Mouse (Mus musculus) A20 (cell line): ENCODE data around the gene Mydgf.

Experiments used
- DNase-seq: peaks from one replicate; pipeline ENCODE4 v3.0.0-alpha.2; 2011; ENCODE audit warnings: low read depth, low spot score

Gene Mydgf

DNA sequence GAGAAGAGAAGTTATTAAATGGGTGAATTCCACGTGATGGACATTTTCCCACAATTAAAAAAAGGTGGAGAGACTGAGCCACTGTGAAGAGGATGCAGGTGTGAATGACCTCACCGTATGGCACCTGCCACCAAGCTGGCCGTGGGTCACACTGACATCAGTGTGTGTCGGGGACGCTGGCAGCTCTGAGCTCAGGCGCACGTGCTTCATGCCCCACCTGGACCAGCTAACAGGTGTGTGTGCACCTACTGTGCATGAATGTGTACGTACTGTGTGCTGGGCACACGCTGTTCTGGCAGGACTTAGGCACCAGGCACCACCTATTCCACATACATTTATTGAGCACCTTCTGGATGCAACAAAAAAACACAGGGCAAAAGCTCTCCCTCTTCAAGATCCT, 39.2 kb downstream of the Mydgf start:
- no peak for DNase-seq

DNA sequence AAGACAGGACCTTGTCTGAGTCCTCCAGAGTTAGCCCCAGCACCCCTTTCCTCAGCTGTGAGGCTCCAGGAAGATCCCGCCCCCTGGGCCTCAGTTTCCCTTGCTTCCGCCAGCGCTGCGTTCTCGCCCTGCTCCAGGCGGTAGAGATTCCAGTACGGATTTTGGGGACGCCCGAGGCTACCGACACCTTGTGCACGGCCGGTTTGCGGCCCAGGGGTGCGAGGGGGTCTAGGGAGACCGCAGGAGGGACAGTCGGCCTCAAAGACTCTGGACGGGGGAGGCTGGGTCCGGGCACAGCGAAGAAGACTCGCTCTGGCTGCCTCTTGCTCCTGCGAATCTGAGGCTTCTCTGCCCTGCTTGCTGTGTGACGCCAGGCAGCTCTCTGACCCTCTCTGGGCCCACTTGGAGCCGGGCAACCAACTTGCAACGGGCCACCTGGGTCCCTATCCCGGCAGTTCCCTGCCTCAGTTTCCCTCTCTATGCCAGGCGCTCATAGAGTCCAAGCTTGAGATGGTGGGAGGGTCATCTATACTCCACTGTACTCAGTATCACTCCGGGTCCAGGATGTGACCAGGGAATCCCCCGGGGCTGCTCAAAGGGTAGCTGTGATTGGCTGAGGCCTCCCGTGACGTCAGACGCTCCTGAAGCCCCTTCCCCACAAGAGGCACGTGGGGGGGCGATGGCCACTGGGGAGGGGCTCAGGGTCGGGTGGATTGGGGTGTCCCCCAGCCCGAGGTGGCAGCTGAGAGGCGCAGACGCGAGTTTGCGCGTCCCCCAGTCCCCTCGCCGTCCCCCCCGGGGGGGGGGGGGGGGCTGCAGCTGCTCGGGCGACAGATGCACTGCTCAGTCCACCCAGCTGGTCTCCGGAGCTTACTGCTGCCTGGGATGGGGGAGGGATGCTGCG, 41.8 kb downstream of the Mydgf start:
- peak; percentile 48 for DNase-seq

DNA sequence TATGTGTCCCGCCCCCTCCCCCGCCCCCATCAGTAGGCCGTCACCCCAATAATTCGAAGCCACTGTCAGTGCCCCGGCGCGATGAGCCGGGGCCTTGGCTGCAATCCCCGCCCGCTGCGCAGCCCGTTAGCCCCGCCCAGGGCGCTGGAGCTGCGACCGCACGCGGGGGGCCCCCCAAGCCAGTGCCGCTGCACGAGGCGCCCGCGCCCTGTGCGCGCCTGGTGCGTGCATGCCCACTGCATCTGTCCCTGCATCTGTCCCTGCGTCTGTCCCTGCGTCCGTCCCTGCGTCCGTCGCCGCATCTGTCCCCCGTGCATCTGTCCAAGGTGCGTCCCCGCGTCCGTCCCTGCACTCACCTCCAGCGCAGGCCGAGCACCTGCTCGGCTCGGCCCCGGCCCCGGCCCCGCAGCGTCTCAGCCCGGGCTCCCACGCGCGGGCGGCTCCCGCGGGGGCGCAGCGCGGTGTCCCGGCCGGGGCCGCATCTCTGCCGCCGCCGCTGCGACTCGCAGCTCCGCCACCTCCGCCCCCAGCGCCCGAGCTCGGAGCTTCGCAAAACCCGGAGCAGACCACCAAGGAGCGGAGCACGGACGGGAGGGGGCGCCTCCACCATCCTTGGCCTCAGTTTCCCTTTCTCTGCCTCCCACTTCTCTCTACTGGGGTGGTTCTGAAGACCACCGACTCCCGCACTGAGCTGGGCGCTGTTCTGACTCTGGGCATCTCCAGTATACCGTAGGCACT, 43.7 kb downstream of the Mydgf start, which contains the start of gene Sema6b:
TSS of gene Sema6b (minus strand) at position 486 of the 738 bp plus-strand sequence.
- peak; percentile 73 for DNase-seq

DNA sequence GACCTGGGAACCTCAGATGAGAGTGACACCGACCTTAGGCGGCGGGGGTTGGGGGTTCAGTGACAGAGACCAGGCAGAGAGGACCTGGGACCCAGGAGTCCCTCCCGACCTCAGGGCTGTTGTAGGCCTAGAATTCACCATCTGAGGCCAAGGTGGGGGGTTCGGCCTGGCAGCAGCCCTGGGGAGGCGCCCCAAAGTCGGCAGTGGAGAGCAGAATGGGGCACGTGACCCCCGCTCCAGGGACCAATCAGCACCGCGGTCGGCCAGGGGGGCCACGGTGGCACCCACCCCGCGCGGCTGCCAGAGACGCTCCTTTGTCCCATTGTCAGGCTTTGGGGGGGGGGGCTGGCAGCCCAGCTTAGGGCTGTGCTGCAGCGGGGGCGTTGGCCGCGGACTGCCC, 44.4 kb downstream of the Mydgf start:
- DNase-seq = no peak

DNA sequence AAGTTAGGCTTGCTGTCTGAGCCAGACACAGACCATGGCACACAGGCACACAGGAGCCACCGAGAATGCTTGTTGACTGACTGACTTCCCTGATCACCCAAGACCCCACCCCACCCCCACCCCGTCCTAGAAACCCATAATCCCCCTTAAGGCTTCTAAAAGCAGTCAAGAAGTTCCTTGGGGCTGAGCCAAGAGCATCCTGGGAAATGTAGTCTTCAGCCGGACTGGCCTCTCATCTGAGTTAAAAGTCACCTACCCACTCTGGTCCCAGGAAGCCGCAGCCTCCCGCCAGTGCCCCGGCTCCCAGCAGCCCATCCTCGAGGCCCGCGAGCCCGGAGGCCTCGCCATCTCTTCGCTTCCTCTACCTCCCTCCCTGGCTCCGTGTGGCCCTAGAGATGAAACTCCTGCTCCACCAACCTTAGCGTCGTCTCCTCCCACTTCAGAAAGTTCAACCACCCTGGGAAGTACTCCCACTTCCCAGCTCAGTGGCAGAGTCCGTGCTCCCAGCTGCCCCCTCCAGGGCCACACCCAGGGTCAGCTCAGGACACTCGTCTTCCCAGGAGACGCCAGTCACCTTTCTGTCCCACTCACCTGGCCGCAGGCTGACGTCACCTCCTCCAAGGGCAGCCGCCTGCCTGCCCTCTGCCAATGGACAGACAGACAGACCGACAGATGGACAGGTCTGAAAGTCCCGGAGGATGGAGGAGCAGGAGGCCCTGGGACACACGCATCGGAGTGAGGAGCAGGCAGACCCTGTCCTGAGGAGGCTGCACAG, 45.7 kb downstream of the Mydgf start:
- no peak for DNase-seq

DNA sequence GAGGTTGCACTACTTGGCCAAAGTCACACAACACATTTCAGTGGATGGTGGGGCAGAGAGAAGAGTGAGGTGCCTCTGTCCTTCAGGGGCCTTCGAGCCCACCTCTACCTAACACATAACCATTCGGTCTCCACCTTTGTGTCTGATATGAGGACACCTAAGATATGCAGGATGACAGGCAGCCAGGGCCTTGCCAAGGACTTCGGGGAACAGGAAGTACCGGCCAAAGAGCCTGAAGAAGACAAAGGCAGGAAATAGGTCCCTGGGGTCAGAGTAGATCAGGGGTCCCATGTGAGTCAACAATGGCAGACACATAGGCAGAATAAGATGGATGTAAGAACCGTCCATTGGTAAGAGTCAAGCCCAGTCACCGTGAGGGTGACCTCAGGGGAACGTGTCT, 47.2 kb downstream of the Mydgf start:
- no peak for DNase-seq

DNA sequence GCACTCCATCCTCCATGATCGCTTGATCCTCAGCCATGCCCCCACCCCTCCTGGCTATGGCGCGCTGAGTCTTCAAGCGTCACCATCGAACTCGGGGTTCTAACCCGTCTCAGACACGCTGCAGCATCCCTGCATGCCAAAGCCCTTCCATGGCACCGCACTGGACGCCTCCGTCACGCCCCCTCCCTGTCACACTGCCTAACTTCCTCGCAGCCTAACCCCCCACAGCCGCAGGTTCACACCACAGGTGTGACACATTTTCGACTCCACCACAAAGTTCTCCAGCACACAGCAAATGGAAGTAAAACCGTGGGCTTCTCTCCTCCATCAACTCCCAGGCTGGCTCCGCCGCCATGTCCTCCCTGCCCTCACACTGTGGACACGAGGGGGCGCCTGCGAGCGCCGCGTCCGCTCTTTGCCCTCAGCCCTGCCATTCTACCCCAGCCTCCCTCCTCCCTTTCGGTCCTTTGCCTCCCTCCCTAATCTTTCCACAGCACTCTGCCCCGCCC, 49.2 kb downstream of the Mydgf start:
- DNase-seq = peak; percentile 80

DNA sequence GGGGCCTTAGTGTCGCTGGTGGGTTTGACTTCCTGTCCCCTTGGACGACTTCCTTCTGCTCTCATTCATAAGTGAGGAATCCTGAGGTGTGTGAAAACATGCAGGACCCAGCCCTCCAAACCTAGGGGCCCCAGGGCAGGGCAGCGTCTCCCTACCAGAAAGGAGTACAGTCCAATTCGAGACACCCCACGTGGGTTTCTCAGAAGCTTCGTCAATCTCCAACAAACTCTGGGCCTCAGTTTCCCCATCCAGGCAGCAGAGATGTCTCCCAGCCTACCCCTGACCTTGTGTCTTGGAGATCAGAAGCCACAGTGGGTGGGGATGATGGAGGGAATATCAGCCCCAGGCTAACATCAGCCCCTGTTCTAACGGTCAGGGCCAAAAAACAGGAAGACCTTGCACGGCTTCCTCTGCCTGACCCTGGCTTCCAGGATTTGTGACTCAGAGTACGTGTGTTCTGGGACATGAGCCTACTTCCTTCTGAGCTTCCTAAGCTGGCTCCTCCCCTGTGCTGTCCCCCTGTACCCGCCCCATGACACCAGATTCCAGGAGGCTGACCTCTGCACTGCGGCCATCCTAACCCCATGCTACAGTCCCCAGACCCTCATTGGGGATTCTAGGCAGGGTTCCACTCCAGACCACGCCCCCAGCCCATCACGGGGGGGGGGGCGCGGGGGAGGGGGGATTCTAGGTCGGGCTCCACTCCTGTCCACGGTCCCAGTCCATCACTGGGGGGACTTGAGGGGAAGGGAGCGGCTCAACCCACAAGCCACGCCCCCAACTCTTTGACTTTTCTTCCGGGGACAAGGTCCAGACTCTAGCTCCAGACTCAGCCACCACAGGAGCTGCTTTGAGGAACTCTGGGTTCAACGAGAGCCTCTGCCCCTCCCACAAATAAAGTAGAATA, 50.0 kb downstream of the Mydgf start:
- no peak for DNase-seq

DNA sequence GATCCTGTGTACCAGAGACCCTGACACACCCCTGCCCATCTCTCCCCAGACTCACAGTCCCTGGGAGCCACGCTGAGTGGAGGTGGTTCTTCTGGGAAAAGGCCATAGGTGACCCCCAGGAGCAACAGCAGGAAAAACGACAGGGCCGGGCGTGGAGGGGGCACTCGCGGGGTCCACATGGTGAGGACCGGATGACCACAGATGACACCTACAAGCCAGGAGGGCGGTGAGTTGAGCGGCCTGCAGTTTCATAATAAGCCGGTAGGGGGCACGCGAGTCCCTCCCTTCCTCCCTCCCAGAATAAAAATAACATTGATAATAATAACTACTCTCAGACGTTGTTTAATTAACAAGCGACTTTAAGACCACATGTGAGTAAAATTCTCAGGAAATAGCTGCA, 51.1 kb downstream of the Mydgf start:
- DNase-seq = peak; percentile 77

DNA sequence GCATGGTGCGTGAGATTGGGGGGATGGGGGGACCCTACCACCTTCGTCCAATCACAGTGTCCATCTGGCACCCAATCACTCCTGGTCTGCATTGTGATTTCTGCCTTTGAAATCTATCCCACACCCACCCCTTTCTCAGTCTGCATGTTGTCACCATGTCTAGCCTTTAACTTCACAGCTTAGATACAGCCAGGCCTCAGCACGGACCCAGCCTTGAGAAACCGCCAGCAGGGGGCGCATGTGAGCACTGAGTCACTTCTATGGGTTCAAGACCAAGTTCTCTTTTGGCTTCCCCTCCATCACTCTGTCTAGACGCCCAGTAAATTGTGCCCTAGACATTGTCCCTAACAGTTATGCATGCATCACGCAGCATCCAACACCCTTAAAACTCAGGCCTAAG, 51.9 kb downstream of the Mydgf start:
- peak; percentile 78 for DNase-seq

DNA sequence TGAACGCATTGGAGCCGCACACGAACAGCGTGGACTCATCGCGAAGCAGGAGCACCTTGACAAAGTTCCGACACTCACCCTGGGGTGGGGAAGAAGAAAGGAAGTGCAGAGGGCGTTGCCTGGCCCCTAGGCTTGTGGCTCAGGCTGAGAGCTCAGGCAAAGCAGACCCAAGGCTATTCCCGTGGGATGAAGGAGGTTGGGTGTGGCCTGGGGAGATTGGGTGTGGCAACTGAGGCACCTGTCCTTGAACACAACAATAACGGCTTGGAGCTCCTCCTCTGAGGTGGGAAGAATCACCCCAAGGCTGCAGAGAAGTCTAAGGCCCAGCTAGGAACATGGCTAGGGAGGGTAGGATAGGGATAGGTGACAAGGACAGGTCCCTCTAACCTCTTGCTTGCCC, 52.6 kb downstream of the Mydgf start:
- DNase-seq = no peak

DNA sequence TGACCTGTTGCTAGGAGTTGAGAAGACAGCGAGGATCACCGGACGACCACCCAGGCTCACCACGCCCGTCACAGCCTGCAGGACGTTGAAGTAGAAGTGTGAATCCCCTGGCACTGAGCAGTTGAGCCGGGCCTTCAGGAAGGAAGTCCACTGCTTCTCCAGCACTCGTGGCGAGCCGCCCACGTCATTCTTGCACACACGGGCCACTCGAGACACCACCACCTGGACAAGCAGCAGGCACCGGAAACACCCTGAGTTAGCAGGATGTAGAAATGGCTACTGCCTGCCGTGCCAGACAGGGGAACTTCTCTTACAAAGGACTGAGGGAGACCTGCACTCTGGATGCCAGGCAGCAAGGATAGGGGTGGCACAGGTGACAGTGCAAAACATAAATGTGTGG, 55.5 kb downstream of the Mydgf start:
- no peak for DNase-seq

DNA sequence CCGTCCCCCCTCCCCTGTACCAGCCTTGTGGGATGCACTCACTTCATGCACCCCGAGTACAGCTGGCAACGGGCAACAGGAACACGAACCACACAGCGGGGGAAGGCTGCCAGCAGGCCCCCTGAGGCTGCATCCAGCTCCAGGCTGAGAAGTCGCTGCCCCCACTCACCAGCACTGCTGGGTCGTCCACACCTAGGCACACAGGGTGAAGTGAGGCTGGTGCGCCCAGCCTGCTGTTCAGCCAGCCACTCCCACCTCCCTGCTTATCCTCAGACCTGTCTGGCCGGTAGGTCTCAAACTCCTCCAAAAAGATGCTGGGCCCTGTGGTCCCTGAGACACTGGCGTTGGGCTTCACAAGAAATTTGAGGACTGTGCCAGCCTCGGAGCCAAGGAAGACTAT, 57.5 kb downstream of the Mydgf start:
- no peak for DNase-seq
